Mouse (Mus musculus) cerebellum, adult (tissue): ENCODE data around the gene Zfp583.

Experiments used
- ATAC-seq: cut with Nextera tagmentation; 2 replicates; pipeline ENCODE4 v1.9.2; 2017; ENCODE audit warnings: mild to moderate bottlenecking, moderate library complexity, mixed read lengths; ENCODE audit not compliant: insufficient number of reproducible peaks, low FRiP score, low TSS enrichment

The Zfp583 gene

DNA sequence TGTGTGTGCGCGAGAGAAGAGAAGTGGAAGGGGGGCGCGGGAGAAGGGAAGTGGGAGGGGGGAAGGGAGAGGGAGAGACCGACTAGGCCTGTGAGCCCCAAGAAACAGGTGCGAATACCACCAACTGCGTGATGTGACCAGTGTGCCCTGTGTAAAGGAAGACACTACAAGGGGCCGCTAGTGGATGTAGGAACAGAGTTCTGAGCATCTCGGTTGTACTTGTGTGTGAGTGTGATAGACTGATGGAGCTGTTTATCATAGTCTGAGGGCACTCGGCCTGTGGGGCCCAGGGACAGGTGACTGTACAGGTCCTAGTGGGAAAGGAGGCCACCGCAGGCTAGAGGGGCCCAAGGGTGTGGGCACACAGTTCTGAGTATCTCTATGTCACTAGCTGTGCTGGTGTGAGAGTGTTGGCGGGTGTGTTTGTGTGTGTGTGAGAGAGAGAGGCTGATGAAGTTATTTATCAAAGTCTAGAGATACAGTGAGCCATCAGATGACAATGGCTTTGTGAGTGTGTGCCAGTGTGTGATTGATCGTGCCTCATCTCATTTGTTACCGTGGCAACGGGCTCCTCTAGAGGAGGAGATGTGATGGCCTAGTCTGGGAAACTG is 44.1 kb downstream of the Zfp583 start:
- ATAC-seq: no peak

DNA sequence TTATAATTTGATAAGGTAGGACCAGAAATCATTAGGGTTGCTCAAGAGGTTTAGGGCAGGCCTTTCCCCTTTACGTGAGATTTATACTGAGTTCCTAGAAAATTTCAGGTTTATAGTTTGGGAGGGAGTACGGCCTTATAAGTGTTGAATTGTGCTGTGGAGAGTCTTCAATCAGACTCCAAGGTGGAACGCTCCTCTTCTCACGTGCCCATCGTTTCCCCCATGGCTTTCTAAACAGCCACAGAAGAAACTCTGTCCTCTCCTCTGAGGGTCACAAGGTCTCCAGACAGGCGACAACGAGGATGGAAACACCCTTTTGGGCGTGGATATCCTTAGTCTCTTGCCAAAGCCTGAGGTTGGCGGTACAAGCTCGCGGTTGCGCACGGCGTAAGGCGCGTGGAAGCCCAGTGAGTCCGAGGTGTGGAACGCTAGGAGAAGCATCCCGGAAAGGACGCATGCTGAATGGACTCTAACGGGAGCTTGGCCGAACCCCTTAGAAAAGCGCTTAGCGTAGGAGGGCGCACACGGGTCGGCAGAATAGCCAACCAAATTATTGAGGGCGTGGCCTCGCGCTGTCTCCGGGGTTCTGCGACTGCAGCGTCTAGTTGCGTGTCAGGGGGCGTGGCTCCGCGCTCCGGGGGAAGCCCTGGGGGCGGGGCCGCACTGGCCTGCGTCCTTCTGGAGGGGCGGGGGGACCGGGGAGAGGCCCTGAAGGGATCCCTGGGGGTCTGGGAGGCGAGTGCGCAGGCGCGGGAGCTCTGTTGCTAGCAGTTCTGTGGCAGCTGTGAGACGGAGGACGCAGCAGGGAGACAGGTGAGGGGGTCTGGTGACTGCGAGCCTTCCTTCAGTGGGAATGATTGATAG is 45.0 kb downstream of the Zfp583 start, which contains the start of gene Zfp667:
Gene Zfp667, plus strand, starts transcription at position 738 of the 864 bp plus-strand sequence.
- ATAC-seq: peak; percentile 67

DNA sequence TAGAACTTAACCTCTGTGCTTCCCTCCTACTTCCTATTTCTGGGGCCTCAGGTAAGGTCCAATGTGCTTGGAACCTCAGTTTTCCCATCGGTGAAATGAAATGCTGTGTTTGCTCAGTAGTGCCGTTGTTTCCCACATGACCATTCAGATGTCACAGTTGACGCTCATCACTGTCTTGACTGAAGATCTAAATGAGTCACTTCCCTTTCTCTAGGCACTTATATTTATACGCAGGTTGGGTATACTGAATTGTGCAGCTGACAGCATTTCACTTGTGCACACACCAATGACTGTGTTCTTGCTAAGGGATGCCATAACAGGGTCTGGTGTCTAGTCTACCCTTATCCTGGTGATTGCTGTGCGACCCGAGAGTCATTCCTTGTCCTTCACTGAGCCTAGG is 45.7 kb downstream of the Zfp583 start:
- ATAC-seq: no peak

DNA sequence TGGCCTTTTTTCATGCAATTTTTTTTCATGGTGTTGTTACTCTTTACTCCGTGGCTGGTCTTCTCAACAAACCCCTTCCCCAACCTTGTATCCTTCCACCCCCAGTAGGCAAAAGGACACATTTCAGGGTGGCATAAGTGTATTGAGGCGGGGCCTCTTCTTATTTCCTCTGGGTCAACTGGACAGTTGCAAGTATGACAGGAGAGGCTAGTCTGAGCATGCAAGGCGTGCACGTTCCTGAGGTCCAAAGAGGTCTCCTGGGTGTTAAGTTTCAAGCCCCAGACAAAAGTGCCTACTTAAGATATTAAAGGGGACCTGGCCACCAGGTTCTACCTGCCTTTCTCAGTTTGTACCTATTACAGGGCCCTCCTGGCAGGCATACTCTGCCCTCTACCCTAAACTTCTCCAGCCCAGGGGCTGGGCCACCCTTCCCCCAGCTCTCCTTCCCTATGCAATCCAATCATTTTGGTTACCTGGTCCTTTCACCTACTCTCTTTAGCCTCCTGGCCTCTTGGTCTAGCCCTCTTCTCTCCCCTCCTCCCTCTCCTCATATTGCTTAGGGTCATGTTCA is 46.6 kb downstream of the Zfp583 start:
- no peak for ATAC-seq

DNA sequence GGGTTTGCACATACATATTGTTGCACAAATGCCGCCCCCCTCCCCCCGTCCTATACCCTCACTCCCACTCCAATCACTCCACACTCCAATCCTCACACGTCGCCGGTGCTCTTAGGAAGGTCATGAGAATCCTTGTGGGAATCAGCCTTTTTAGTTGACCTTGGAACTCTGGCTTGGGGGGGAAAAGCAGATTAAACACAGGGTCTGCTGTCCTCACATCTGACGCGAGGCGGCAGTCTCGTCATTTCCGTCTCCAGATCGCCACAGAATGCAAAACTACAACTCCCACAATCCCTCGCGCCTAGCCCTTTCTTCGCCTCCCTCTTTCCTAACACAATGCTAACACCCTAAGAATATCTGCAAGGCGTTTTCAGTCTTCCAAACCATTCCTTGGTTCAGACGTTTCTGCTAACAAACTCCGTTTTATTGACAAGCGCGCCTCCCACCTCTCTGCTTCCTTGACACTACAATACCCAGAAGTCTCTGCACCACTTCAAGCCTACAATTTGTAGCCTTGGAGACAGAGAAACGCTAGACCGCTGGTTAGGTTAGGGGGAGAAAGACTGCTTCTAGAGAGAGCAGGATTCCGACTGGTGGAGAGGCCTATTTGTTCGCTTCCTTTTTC is 47.5 kb downstream of the Zfp583 start:
- peak; percentile 70 for ATAC-seq

DNA sequence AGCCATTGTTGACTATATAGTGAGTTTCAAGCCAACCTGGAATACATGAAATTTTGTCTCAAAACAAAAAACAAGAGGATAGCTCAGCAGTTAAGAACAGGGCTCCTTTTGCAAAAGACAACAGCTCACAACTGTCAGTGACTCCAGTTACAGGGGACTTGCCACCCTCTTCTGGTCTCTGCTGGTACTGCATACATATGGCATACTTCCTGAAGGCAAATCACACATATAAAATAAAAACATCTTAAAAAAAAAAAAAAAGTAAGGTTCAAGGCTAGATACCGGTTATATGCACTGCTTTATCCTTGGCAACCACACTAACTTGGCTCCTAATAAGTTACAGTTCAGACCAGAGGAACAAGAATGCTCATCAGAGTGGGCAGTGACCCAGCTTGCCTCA is 48.3 kb downstream of the Zfp583 start:
- ATAC-seq: no peak

DNA sequence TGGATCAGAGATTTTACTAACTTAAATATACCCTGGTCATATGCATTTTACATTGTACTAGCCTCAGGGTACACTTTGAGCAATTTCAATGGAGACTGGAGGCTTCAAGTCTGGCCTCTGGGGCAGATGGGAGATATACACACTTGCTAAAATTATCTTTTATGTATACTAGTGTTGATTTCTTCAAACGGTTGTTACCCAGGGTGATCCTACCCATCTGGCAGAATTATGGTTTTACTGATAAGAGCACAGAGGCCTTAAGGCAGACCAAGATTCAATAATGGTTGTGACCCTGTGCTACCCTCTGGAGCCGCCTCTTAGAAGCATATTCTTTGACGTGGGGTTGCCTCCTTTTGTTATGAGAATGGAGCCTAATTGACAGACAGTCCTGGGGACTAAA is 53.2 kb downstream of the Zfp583 start:
- no peak for ATAC-seq

DNA sequence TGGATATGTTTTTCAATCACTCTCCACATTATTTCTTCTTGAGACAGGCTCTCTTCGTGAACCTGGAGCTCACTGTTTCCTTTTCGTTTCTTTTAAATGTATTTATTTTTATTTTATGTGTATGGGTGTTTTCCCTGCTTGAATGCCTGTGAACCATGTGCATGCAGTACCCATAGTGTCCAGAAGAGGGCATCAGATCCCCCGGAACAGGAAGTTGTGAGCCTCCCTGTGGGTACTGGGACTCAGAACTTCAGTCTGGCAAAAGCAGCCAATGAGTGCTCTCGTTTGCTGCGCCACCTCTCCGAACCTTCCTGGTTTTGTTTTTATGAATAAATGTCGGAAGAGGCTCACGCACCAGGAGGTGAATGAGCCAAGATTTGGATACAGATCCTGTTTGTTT is 65.4 kb downstream of the Zfp583 start:
- no peak for ATAC-seq
